Mouse (Mus musculus) testis, adult 2 months (tissue): Measurements from ENCODE around the gene 4931409K22Rik. TPM values are rescaled to one million over a fixed set of nuclear protein-coding genes. Genes with fewer than 3 reads are reported as not detected.
"Not testable (repeated sequence)": the region's sequence is repeated elsewhere in the genome, so short reads cannot be mapped to it uniquely, and the experiment has no call there.

Experiments used
- H3K27ac ChIP-seq: fragments of 200-500 bp; 2 replicates; pipeline ENCODE4 v1.5.1; 2012; ENCODE audit warnings: low read depth, low read length; ENCODE audit not compliant: control insufficient read depth, insufficient read depth
- H3K27me3 ChIP-seq: fragments of 200-500 bp; 2 replicates; pipeline ENCODE4 v1.6.1; 2012; ENCODE audit warnings: mild to moderate bottlenecking, low read length, moderate library complexity; ENCODE audit not compliant: control insufficient read depth, insufficient read depth
- H3K36me3 ChIP-seq: fragments of 200-500 bp; 2 replicates; pipeline ENCODE4 v1.6.1; 2012; ENCODE audit warnings: mild to moderate bottlenecking, low read length; ENCODE audit not compliant: control insufficient read depth, insufficient read depth
- H3K4me1 ChIP-seq: fragments of 200-500 bp; 2 replicates; pipeline ENCODE4 v1.6.1; 2012; ENCODE audit warnings: low read length; ENCODE audit not compliant: control insufficient read depth, insufficient read depth
- H3K4me3 ChIP-seq: fragments of 200-500 bp; 2 replicates; pipeline ENCODE4 v1.5.1; 2012; ENCODE audit warnings: low read depth, mild to moderate bottlenecking, low read length, moderate library complexity, mixed read lengths; ENCODE audit not compliant: control insufficient read depth
- CTCF ChIP-seq: fragments of 200-500 bp; IDR thresholded peaks from 2 replicates; pipeline ENCODE4 v1.5.1; 2012; ENCODE audit warnings: low read depth, mild to moderate bottlenecking, inconsistent platforms, low read length, moderate library complexity; ENCODE audit not compliant: control insufficient read depth, insufficient read depth, insufficient replicate concordance
- POLR2A ChIP-seq: fragments of 200-500 bp; IDR thresholded peaks from 2 replicates; pipeline ENCODE4 v1.6.1; 2012; ENCODE audit warnings: low read depth, mild to moderate bottlenecking, inconsistent platforms, low read length, moderate library complexity; ENCODE audit not compliant: control insufficient read depth
- polyA plus RNA-seq: library from polyadenylated mRNA; depleted of rRNA; stranded (reverse); fragments of >200 nt; gene quantifications from 2 replicates; pipeline ENCODE4 v1.2.3, GENCODE M21; 2012

Gene 4931409K22Rik
- polyA plus RNA-seq, 1 experiment, result 108 TPM

DNA sequence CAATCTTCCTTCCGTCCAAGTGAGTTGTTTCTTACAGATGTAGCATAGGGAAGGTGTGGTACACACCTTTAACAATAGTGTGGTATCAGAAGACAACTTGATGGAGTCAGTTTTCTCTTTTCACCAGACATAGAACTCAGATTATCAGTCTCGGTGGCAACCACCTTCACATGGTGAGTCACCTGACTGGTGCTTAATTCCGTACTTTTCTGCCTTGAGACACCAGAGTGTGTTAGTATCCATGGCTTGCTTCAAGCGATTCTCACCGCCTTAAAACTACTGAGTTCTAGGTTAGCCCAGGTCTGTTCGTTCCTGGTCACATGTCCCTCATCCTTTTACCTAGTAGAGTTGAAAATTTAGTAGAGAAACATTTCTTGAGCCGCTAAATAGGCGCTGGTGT, 29.5 kb upstream of the 4931409K22Rik start:
- H3K27ac ChIP-seq, result peak overlapping the region; percentile 65
- H3K27me3 ChIP-seq, result no peaks in the 10 kb centered on the region
- no peak for TF ChIP-seq POLR2A
- no peak for TF ChIP-seq CTCF

DNA sequence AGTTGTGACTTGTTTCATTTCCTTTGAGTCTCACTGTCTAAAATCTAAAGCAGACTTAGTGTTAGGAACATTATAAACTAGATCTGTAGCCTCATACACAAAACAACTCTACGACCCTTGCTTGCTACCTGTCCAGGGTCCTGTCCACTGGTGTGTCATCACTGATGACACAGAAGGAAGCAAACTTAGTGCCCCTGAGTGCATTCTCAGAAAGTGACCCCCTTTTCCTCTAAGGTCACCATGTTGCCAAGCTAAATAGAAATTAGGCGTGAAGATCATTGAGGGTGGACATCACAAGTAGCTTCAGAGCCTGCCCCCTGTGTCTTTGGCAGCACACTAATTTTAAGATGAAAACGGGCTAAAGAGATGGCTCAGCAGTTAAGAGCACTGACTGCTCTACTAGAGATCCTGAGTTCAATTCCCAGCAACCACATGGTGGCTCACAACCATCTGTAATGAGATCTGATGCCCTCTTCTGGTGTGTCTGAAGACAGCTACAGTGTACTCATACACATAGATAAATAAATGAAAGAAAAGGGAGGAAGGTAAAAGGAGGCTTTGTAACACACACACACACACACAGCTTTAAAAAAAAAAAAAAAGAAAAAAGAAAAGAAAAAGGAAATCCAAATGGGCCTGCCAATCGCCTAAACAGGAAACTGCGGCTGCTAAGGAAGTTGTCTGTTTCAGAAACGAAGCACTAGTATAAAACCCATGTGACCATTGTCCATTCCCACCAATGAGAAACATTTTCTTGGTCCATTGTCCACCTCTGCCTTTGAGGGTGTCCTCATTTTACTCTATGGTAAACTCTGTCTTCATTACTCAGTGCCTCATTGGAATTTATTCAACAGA, 21.7 kb upstream of the 4931409K22Rik start:
- TF ChIP-seq POLR2A (no peak), CTCF (no peak)
- peak overlapping the region; percentile 96 for H3K4me3 ChIP-seq
- no peaks in the 10 kb centered on the region; the same call in 1 of the 2 replicates for H3K36me3 ChIP-seq
- no peaks in the 10 kb centered on the region for H3K27me3 ChIP-seq
- H3K4me1 ChIP-seq, result peaks cover 8% of the 10 kb centered on the region
- no peak overlapping the region; the same call in 1 of the 2 replicates for H3K27ac ChIP-seq

More for the DNA sequence above, 29.5 kb upstream of the 4931409K22Rik start:
- Histone ChIP-seq H3K36me3 (no peaks in the 10 kb centered on the region), H3K4me3 (peak overlapping the region; percentile 99), H3K4me1 (peaks cover 13% of the 10 kb centered on the region)

DNA sequence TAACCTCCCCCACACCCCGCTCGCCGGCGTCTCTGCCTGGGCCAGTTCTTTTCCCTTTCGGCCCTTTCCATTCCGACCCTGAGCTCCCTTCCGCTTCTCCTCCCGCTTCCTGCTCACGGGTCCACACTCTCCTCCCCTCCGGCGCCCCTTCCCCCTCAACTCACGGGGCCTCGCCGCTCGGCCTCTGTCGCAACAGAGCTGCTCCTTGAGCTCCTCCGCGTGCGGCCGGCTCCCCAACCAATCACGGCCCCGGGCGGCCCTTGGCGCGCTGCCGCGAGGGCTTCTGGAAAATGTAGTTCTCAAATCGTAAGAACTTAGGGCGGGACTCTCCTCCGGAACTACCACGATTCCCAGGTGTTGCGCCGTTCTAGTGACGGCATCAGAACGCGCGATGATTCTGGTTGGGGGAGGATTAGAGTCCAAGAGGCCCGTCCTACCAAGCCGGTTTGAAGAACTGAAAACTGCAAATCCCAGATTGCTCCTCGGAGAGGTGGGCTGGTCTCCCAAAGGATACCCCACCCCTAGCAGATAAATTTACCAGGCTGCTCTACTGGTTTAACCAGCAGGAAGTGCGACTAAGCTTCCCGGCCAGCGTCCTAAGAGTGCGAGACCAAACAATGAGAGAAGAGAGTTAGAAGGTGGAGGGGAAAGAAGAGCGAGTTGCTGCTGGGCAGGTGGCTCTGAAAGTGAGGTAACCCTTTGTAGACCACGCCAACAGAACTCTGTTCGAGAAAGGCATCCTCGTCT, 20.7 kb upstream of the 4931409K22Rik start, which contains the start of gene Abcf2:
Gene Abcf2 (minus strand): TSS at position 285 of the 747 bp plus-strand sequence.
- H3K4me3 ChIP-seq, result peak within 1 kb of the TSS; percentile 96
- TF ChIP-seq CTCF (no peak), POLR2A (peak; percentile 80)
- H3K4me1 ChIP-seq, result peaks cover 8% of the 10 kb centered on the region
- H3K27ac ChIP-seq, result peak within 1 kb of the TSS; percentile 84
- H3K36me3 ChIP-seq, result no peaks in the 10 kb centered on the region; the same call in 1 of the 2 replicates
- no peaks in the 10 kb centered on the region for H3K27me3 ChIP-seq

DNA sequence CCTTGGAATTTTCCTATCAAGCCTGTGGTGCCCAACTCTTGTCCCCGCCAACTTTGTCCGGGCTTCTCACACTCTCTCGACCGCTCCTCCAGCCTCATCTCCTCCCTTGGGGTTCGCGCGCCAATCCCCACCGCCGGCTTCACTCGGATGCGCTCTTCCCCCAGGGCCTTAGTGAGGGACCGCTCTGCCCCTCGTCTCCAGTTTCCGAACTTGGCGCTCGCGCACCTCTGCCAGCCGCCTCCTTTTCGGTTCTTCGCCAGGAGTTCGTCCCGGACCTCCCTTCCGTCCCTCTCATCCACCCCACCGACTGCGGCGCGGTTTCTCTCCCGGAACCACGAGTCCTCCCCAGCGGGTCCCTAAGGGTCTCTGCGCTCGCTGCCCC, 20.2 kb upstream of the 4931409K22Rik start:
- Histone ChIP-seq H3K27ac (peak overlapping the region; percentile 84), H3K27me3 (no peaks in the 10 kb centered on the region), H3K4me3 (peak overlapping the region; percentile 96), H3K36me3 (no peaks in the 10 kb centered on the region; the same call in 1 of the 2 replicates), H3K4me1 (peaks cover 8% of the 10 kb centered on the region)
- TF ChIP-seq CTCF, result no peak
- no peak for TF ChIP-seq POLR2A

DNA sequence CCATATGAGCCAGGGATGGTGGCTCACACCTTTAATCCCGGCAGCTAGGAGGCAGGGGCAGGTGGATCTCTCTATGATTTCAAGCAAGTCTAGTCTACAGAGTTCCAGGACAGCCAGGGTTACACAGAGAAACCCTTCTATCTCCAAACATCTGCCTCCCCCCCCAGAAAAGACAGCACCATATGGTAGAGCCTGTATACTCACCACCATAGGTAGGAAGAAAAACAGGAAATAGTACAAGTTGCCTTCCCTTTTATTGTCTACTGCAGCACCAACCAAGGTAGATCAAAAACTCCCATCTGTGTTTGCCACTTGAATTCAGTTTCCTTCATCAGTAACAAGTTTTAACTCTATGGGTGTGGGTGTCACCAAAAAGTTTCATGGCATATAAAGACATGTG, 19.3 kb upstream of the 4931409K22Rik start:
- TF ChIP-seq POLR2A (no peak), CTCF (no peak)
- no peaks in the 10 kb centered on the region; the same call in 1 of the 2 replicates for H3K36me3 ChIP-seq

DNA sequence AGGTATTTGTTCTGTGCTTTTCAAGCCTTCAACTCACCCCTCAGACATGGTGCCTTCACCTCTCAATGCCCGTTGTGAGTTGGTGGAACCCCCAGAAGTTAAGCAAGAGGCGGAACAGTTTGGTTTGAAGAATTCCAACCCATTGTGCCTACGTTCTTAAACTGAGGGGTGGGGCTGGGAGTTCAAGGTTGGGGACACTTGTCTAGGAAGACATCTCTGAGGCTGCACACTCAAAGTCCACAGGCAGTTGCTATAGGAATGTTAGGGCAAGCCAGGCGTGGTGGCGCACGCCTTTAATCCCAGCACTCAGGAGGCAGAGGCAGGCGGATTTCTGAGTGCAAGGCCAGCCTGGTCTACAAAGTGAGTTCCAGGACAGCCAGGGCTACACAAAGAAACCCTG, 1.3 kb downstream of the 4931409K22Rik start:
- not testable (repeated sequence) for H3K4me1 ChIP-seq, H3K27me3 ChIP-seq, H3K36me3 ChIP-seq
- Histone ChIP-seq H3K27ac (peak overlapping the region; percentile 25; the same call in 1 of the 2 replicates), H3K4me3 (peak overlapping the region; percentile 83)

More for the DNA sequence above, 19.3 kb upstream of the 4931409K22Rik start:
- Histone ChIP-seq H3K27me3 (no peaks in the 10 kb centered on the region), H3K4me1 (peaks cover 8% of the 10 kb centered on the region), H3K27ac (no peak overlapping the region), H3K4me3 (peak overlapping the region; percentile 96)

DNA sequence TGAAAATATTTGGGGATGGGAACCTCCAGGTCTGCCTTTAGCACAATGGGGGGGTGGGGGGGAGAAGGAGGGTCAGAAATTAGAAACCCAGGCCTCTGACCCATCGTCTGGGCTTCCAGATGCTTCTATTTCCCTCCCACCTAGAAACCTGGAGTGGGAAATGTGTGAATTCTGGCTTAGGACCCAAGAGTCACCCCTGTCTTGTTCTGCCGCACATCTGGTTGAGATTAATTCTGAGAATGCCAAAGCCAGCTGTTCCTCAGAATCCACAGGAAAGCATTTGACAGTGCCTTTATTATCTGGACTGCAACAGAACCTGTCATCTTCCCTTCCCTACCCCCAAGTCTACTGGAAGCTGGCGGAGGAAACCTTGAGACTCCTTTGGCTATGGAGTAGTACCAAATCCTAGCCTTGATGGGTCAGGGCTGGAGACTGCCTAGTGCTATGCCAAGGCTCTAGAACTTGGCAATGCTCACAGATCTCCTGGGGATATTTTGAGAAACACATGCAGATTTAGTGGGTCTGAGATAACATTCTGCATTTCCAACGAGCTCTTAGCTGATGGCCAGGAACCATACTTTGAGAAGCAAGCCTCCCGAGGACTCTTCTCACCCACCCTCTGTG, 2.9 kb downstream of the 4931409K22Rik start:
- TF ChIP-seq CTCF, result no peak
- no peak for TF ChIP-seq POLR2A
- Histone ChIP-seq H3K4me3 (peak overlapping the region; percentile 83), H3K27me3 (no peaks in the 10 kb centered on the region), H3K36me3 (no peaks in the 10 kb centered on the region), H3K27ac (no peak overlapping the region), H3K4me1 (peaks cover 6% of the 10 kb centered on the region)
